Mouse (Mus musculus): ENCODE measurements around the gene Elane.

The Elane gene

GRCm38 (mm10) chr10:79928907-79929701 lies 43.1 kb downstream of the Elane start:
- DNase-seq (ENCODE audit: low read depth, low spot score): no peak

GRCm38 (mm10) chr10:79929967-79930825 lies 44.1 kb downstream of the Elane start:
- DNase-seq (ENCODE audit: low read depth, low spot score): no peak

GRCm38 (mm10) chr10:79930826-79931186 lies 44.8 kb downstream of the Elane start:
- DNase-seq (ENCODE audit: low read depth, low spot score): no peak

GRCm38 (mm10) chr10:79931797-79932196 lies 45.8 kb downstream of the Elane start:
- no peak for DNase-seq (ENCODE audit: low read depth, low spot score)

- DNase-seq (ENCODE audit: low read depth, low spot score): peak; percentile 84
These were observed 46.7 kb downstream of the Elane start for GRCm38 (mm10) chr10:79932736-79933135.

- no peak for DNase-seq (ENCODE audit: low read depth, low spot score)
These were observed 47.2 kb downstream of the Elane start for GRCm38 (mm10) chr10:79933145-79933679.

GRCm38 (mm10) chr10:79933861-79934260 lies 47.8 kb downstream of the Elane start:
- DNase-seq (ENCODE audit: low read depth, low spot score): no peak

- no peak for DNase-seq (ENCODE audit: low read depth, low spot score)
These were observed 48.2 kb downstream of the Elane start for GRCm38 (mm10) chr10:79934272-79934721.

- DNase-seq (ENCODE audit: low read depth, low spot score): no peak
These were observed 48.9 kb downstream of the Elane start for GRCm38 (mm10) chr10:79934794-79935569.

GRCm38 (mm10) chr10:79936284-79936910 lies 50.4 kb downstream of the Elane start:
- no peak for DNase-seq (ENCODE audit: low read depth, low spot score)

GRCm38 (mm10) chr10:79936911-79937441 lies 50.9 kb downstream of the Elane start:
- no peak for DNase-seq (ENCODE audit: low read depth, low spot score)
